Mouse (Mus musculus) heart, postnatal 0 days (tissue): ENCODE data around the gene Wnt7b. TPM values are rescaled to one million over a fixed set of nuclear protein-coding genes. Genes with fewer than 3 reads are reported as not detected.

Experiments
- ATAC-seq: fragments of 200-750 bp; cut with Nextera tagmentation; 2 replicates; pipeline ENCODE4 v1.8.0; 2017; ENCODE audit warnings: low read depth, moderate number of reproducible peaks, moderate library complexity; ENCODE audit not compliant: insufficient read depth
- DNase-seq: peaks from one replicate; pipeline ENCODE4 v3.0.0-alpha.2; 2016; ENCODE audit warnings: low spot score
- H3K27ac ChIP-seq: fragments of 300-500 bp; sonication (generic); 2 replicates; pipeline ENCODE4 v1.5.1; 2014; ENCODE audit warnings: low read depth, mild to moderate bottlenecking
- H3K27me3 ChIP-seq: fragments of 300-500 bp; sonication (generic); 2 replicates; pipeline ENCODE4 v1.6.1; 2014; ENCODE audit warnings: low read length, mixed read lengths; ENCODE audit not compliant: control insufficient read depth, insufficient read depth
- H3K36me3 ChIP-seq: fragments of 300-500 bp; sonication (generic); replicated peaks from 2 replicates; pipeline ENCODE4 v1.6.1; 2014; ENCODE audit warnings: low read length, mixed read lengths; ENCODE audit not compliant: control insufficient read depth, insufficient read depth
- H3K4me1 ChIP-seq: fragments of 300-500 bp; sonication (generic); 2 replicates; pipeline ENCODE4 v1.6.1; 2014; ENCODE audit warnings: antibody characterized with exemption; ENCODE audit not compliant: control insufficient read depth, insufficient read depth
- H3K4me2 ChIP-seq: fragments of 300-500 bp; sonication (generic); 2 replicates; pipeline ENCODE4 v1.6.1; 2014; ENCODE audit warnings: low read depth, mild to moderate bottlenecking, low read length, moderate library complexity
- H3K4me3 ChIP-seq: fragments of 300-500 bp; sonication (generic); 2 replicates; pipeline ENCODE4 v1.5.1; 2014; ENCODE audit warnings: low read depth, low read length
- H3K9ac ChIP-seq: fragments of 300-500 bp; sonication (generic); replicated peaks from 2 replicates; pipeline ENCODE4 v1.6.1; 2014; ENCODE audit warnings: low read depth, low read length, mixed read lengths
- H3K9me3 ChIP-seq: fragments of 300-500 bp; sonication (generic); replicated peaks from 2 replicates; pipeline ENCODE4 v1.6.1; 2016; ENCODE audit warnings: low read length; ENCODE audit not compliant: control insufficient read depth
- CTCF ChIP-seq: IDR thresholded peaks from 2 replicates; pipeline ENCODE4 v1.5.1; 2016; ENCODE audit warnings: antibody characterized with exemption, control low read depth, low read depth
- EP300 ChIP-seq: IDR thresholded peaks from 2 replicates; pipeline ENCODE4 v1.6.1; 2016; ENCODE audit warnings: antibody characterized with exemption, low read depth
- WGBS: fragments of 180-500 bp; shearing (Covaris S2); extraction: QIAGEN DNeasy Blood & Tissue Kit; methylation state at CpG from one replicate; pipeline ENCODE4 v1.1.7; 2014; 5-methylcytosine and 5-hydroxymethylcytosine counted together
- polyA plus RNA-seq: library from polyadenylated mRNA; unstranded; fragments of >200 nt; fragmentation: Nextera tagmentation; extraction: Ambion mirVana; gene quantifications from 2 replicates; pipeline ENCODE4 v1.2.1, GENCODE M21; 2015
- total RNA-seq: library from RNA; depleted of rRNA; stranded (reverse); fragments of >200 nt; gene quantifications from 2 replicates; pipeline ENCODE4 v1.2.3, GENCODE M21; 2014; ENCODE audit warnings: low replicate concordance

Gene Wnt7b
- total and polyA plus RNA-seq, 2 experiments from 2014 or later: 0.10 to 2.6 TPM

DNA sequence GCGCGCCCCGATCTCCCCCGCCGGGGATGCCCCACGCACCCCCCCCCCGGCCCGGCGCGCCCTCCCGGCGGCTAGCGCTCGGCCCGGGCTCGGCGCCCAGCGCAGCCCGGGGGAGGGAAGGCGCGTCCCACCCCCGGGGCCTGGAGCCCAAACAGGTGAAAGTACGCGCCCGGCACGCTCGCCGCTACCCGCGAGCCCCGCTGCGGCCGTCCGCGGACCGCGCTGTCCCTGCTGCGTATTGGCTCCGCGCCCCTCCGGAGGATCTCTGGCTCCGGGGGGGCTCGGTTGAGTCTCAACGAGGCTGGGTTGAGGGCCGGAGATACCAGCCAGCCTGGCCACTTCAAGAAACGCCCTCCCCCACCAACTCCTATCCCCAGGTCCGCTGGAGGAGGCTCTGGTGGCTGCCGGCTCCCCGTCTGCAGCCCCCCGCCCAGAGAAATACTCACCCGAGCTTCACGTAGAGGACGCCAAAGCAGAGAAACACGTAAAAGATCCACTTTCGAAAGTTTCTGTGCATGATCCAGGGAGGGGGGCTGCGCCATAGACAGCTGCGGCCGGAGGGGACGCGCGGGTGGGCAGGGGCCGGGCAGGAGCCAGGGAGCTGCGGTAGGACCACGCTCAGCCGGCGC is 1.2 kb downstream of the Wnt7b start:
- Histone ChIP-seq H3K27me3 (peaks cover 82% of the 10 kb centered on the region), H3K4me3 (peak overlapping the region; percentile 57), H3K9ac (0 out of 2 replicates have a peak overlapping the region, but pooled peaks have one; percentile 3), H3K36me3 (no peaks in the 10 kb centered on the region), H3K4me1 (peaks cover 9% of the 10 kb centered on the region; the same call in 1 of the 2 replicates), H3K4me2 (peak overlapping the region; percentile 81), H3K27ac (no peak overlapping the region), H3K9me3 (no peaks in the 10 kb centered on the region)
- 1% methylated on average over 49 of the region's 66 CpGs for WGBS
- no peak for TF ChIP-seq EP300
- TF ChIP-seq CTCF: no peak
- no peak for DNase-seq
- no peak for ATAC-seq

DNA sequence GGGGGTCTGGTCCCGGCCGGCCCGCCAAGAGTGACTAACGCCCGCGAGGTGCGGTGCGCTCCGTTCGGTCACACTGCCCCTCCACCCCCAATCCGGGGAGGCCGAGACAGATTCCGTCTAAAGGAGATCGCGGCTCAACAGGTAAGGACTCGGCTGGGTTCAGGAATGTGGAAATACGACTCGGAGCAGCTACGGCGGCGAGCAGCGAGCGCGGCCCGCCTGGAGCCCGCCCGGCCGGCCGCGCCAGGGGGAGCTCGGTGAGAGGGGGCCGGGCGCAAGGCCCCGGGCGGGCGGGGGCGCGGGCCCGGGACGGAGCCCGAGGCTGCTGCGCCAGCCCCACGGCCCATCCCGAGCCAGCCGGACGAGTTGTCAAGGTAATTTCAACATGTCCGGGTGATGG is 1.8 kb downstream of the Wnt7b start:
- no peak for ATAC-seq
- no peak for DNase-seq
- Histone ChIP-seq H3K36me3 (no peaks in the 10 kb centered on the region), H3K27ac (no peak overlapping the region), H3K27me3 (peaks cover 87% of the 10 kb centered on the region), H3K4me3 (peak overlapping the region; percentile 57), H3K9ac (0 out of 2 replicates have a peak overlapping the region, but pooled peaks have one; percentile 3), H3K9me3 (no peaks in the 10 kb centered on the region), H3K4me1 (peaks cover 9% of the 10 kb centered on the region; the same call in 1 of the 2 replicates), H3K4me2 (peak overlapping the region; percentile 81)
- 0% methylated on average over 30 of the region's 47 CpGs for WGBS
- no peak for TF ChIP-seq EP300
- TF ChIP-seq CTCF: no peak

DNA sequence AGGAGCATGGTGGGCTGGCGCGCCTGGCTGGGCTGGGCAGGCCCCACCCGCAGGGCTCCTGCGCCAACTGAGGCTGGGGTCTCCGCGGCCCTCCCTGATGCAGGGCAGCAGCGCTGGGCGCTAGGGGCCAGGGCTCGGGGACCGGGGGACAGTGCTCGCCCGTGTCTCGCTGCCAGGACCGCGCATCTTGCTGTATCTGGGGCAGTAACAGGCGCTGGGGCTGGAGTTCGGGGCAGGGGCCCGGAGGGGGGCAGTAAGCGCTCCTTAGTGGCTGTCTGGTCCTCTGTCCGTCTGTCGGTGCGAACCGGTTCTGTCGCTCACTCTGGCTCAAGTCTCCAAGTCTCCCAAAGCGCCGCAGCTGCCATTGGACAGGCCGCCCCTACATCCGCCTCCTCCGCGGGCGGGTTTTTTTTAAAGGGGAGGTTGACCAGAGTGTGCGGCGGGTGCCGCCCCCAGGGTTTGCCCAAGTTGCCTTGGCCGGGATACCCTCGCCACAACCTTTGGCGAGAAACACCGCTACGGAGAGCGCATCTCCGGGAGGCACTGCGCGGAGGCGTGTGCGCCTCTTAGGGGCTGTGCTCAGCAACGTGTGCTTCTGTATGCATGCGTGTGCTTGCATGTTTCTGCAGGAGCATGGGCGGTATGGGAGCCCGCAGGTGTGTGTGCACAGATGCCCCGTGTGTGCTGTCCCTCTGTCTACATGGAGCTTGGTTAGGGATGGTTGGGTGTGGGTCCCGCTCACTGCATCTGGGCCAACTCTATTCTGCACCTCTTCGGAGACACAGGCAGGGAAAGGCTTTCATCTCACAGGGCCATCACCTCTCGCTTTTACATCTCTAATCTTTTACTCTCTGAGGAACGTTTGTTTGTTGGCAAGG is 4.5 kb downstream of the Wnt7b start:
- H3K9me3 ChIP-seq: no peaks in the 10 kb centered on the region
- H3K27me3 ChIP-seq: peaks cover 100% of the 10 kb centered on the region
- no peak overlapping the region for H3K9ac ChIP-seq
- H3K27ac ChIP-seq: no peak overlapping the region
- ATAC-seq: no peak
- H3K4me3 ChIP-seq: peak overlapping the region; percentile 14
- no peak overlapping the region for H3K4me2 ChIP-seq
- DNase-seq: no peak
- H3K4me1 ChIP-seq: peaks cover 9% of the 10 kb centered on the region; the same call in 1 of the 2 replicates
- H3K36me3 ChIP-seq: no peaks in the 10 kb centered on the region
- no peak for TF ChIP-seq CTCF
- TF ChIP-seq EP300: no peak
- WGBS: 2% methylated on average over 53 of the region's 54 CpGs

DNA sequence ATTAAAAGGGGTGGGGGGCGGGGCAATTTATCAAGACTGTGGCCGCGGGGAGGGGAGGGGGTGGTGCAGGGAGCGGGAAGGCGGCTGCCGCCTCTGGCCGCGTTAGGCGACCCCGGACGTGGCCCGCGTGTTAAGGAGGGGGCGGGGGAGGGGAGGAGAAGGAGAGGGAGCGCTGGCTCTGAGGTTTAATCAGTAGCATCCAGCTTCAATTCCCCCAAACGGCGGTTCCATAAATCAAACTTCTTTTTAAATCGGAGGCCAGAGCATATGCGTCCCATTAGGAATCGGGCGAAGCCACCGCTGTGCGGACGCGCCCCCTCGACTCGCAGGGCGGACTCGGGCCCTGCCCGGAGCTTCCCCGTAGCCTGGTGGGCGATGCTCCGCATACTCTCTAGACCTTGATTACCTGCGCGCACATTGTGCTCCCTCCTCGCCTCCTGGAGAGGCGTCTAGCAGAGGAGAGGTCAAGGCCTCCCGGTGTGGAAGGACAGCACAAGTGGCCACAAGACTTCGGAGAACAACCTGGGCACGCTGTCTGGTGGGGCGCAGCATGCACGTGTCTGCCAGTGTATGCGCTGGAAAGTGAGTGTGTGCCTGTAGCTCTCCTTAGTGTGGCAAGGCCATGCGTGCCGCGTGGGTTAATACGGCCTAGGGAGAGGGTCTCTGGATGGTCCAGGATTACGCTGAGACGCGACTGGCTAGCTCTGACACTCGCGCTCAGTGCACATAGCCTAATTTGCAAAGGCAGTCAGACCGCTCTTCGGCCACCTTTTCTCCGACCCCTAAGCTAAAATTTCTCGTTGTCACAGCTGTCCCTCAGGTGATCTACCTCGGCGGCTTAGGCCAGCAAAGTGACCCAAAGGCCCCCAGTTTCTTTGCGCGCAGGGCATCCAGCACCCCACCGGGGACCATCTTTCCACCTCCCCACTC is 5.5 kb downstream of the Wnt7b start:
- WGBS: 2% methylated on average over 59 of the region's 61 CpGs
- no peaks in the 10 kb centered on the region for H3K36me3 ChIP-seq
- H3K27ac ChIP-seq: no peak overlapping the region
- peaks cover 99% of the 10 kb centered on the region for H3K27me3 ChIP-seq
- DNase-seq (no peak), ATAC-seq (no peak)
- H3K4me1 ChIP-seq: peaks cover 9% of the 10 kb centered on the region; the same call in 1 of the 2 replicates
- H3K4me3 ChIP-seq: peak overlapping the region; percentile 16
- no peak overlapping the region for H3K4me2 ChIP-seq
- no peaks in the 10 kb centered on the region for H3K9me3 ChIP-seq
- TF ChIP-seq CTCF (no peak), EP300 (no peak)
- no peak overlapping the region for H3K9ac ChIP-seq

DNA sequence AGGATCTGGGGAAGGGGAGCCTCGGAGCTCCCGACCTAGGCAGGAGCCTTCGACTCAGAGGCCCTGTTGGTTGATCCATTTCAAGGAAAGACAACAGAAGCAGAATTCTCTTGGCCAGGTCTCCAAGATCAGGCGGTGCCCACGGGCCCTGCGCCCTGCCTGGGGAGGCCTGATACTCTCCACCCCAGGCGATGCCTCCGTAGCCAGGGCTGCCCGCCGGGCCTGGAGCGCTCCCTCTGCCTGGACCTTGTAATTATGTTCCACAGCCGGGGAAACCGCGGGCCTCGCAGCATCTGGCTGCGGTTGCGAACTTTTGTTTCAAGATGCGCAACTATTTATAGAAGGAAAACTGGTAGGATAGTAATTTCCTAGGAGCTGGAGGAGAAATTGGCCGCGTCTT is 6.2 kb downstream of the Wnt7b start:
- DNase-seq (no peak), ATAC-seq (no peak)
- no peak overlapping the region for H3K9ac ChIP-seq
- H3K36me3 ChIP-seq: no peaks in the 10 kb centered on the region
- H3K9me3 ChIP-seq: no peaks in the 10 kb centered on the region
- peak overlapping the region; percentile 16 for H3K4me3 ChIP-seq
- H3K4me2 ChIP-seq: no peak overlapping the region
- no peak overlapping the region for H3K27ac ChIP-seq
- peaks cover 93% of the 10 kb centered on the region for H3K27me3 ChIP-seq
- 4% methylated on average over 20 of the region's 20 CpGs for WGBS
- TF ChIP-seq EP300 (no peak), CTCF (no peak)
- H3K4me1 ChIP-seq: peaks cover 5% of the 10 kb centered on the region; the same call in 1 of the 2 replicates
